Mouse (Mus musculus) adrenal gland, adult 18-20 months (tissue): ENCODE measurements at regions not wholly inside any gene's neighbourhood (a gene's known extent, or its start where the extent isn't known, plus 50 kb on each side); places are given as distances from the start of the nearest gene placed in this dataset.

ENCODE experiments used
- DNase-seq, 2 experiments: peaks; one replicate each; pipeline ENCODE4 v3.0.0; 2021 to 2022; ENCODE audit warnings: low spot score in 2 of 2

- DNase-seq, result no peak
Measured at GRCm38 (mm10) chr11:27280791-27281190, 687.0 kb upstream of the Vrk2 start.

- DNase-seq, result peak in 1 of 2 experiments; percentile 12
Measured at GRCm38 (mm10) chr11:27264253-27264652, 670.5 kb upstream of the Vrk2 start.

DNA sequence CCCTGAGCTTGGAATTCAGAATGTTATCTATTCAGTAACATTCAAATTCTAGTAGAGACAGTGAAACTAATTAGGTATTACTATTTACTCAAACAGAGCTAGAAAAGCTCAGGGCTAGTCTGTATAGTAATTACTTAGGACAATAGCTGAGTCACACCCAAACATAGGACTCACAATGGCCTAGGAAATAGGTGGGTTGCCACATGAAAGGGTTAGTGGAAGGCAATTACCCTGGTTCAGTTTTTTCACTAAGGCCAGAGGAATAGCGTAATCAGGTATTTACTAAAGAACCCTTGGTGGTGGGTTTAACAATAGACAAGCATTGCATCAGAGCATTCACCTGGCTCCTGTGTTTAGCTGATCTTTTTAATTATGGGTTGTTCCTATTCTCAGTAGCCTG, 664.7 kb upstream of the Vrk2 start:
- DNase-seq, result no peak

- DNase-seq, result no peak
Measured at GRCm38 (mm10) chr11:27235884-27236283, 642.1 kb upstream of the Vrk2 start.

DNA sequence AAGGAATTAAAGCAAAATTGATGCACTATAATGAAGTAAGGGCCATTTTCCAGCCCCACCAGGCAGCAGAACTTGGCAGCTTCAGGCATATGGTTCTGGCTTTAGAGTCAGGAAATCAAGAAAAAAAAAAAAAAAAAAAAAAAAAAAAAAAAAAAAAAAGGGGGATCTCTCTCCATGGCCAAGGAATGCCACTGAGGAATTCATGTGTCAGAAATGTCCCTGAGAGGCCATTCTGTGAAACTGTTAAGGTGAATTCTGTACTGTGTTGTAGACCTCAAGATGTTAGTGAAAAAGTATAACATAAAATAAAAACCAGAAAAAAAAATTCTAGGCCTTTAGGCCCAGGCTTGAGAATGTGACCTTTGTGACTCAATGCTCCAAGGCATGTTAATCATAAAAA, 632.7 kb upstream of the Vrk2 start:
- no peak for DNase-seq

DNA sequence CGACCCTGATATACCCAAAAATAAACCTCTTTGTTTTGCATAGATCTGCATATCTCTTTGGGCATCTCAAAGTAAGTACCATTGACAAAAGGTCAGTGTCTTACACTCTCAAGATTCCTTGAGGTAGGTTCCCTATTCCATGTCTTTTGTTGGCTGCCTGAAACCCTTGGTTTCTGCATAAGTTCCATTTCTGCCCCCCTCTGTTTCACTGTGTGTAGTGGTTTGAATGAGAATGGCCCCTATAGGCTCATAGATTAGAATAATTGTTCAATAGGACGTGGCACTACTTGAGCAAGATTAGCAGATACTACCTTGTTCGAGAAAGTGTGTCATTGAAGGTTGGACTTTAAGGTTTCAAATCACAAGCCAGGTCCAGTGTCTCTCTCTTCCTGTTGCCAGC, 628.6 kb upstream of the Vrk2 start:
- DNase-seq, result no peak

GRCm38 (mm10) chr11:27221956-27222355, 628.2 kb upstream of the Vrk2 start:
- no peak for DNase-seq

DNA sequence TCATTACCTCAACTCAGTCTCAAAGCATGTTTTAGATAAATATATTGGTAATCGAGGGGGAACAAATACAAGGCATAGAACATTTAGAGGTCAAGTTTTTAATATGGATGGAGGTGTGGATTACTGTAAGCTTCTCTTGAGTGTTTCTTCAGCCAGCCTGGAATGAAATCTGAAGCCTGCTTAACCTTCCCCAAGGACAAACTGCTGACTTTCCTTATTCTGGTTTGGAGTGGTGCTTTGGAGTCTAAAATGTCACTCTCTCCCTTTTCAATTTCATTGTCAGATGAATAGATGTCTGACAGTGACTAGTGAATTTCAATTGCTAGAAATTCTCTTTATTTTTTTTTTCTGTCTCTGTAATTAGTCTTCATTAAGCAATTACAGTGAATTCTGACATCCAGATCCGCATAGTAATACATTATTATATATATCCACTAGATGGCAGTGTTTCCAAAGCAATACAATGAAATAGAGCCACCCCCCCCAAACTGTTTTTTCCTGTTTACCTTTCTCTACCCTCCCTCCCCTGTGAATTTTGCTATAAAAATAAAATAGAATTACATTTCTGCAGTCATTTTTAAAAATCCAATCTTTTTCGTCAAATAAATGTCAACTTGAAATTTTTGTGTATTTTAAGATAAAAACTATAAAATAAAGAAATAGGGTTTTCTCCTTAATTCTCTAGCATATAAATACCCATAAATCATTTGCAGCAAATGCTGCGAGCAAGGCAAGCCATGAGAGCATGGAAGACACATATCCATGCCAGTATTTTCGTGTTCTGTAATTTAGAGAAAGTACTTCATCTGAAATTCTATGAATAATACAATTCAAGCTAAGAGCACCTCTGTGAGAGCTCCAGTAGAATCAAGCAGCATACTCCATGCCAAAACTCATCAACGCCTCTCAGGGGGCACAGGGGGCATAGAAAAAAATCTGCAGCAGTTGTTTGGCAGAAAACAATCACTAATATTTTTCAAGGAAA, 626.2 kb upstream of the Vrk2 start:
- no peak for DNase-seq

GRCm38 (mm10) chr11:27215752-27216151, 622.0 kb upstream of the Vrk2 start:
- no peak for DNase-seq

DNA sequence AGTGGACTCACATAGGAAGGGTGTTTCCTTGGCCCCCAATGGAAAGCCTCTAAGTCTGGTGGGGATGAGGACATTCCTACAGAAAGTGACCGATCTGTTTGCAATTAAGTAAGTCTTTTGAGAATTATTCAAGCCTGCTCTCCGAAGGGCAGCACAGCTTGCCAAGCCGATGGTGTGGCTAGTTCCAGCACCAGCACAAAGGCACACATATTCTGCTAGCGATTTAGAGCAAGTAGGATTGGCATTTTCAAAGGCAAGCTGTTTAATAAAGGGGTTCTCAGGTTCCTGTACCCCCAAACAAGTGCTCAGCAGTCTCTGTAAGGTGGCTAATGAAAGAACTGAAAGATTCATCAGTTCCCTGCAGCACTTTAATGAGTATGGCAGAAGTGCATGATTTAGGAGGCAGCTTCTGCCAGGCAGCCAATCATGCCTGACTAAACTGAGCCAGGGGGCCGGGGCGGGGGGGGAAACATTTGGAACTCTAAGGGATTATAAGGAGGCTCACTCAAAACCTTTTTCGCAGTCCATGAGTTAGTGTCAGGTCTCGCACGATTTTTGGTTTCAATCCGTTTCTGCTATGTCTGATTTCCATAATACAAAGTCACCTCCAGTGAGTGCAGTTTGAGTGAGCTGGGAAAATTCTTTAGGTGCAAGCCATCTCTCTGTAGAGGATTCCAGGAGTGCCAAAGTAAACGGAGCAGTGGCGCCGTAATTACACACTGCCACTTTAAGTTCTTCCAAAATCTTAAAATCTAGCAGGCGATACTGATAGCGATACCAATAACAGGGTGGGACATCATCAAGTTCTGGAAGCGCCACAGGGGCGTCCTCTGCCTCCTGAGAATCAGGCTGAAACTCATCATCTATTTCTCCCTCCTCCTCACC, 609.8 kb upstream of the Vrk2 start:
- DNase-seq, result no peak

DNA sequence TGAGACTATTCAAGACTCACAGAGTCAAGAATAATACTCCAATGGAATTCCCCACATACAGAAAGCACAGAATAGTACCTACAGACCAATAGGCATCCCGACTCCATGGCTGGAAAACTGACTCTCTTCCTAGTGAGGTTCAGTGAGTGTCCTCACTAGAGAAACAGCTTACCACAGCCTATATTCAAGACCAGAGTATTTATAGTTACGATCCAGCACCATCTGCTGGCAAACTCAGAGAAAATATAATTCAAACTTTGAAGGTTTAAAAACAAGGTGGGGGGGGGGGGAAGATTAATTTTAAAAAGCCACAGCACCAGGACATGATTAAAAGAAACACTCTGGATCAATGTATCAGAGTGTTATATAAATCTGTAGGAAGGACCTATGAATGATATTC, 590.2 kb upstream of the Vrk2 start:
- no peak for DNase-seq

- no peak for DNase-seq
Measured at GRCm38 (mm10) chr11:27183422-27183821, 589.6 kb upstream of the Vrk2 start.

DNA sequence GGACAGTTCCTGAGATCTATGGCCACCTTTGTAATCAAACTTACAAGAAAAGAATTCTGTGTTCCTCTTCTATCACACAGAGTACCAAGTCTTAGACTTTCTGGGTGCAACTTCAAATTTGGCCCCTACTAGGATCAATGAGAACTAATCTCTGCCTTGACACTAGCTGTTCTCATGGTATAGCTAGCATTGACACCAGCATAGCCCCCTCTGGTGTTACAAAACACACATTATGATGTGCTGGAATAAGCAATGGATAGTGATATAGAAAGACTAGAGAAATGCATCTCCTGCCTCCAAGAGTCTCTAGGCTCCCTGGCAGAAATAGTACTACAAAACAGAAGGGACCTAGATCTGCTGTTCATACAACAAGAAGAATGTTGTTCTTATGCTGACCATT, 566.6 kb upstream of the Vrk2 start:
- DNase-seq, result no peak
